Mouse (Mus musculus): ENCODE data around the gene Slc16a8.

GRCm38 (mm10) chr15:79303725-79304124 is 49.2 kb upstream of the Slc16a8 start:
- TF ChIP-seq CTCF (IDR thresholded peaks at IDR 0.05; ENCODE audit: low read depth) (no peak), EP300 (IDR thresholded peaks at IDR 0.05; ENCODE audit: low read depth) (no peak)

Data from heart, postnatal 0 days (tissue).